Mouse (Mus musculus) lung, embryonic 16.5 days (tissue): ENCODE results near the gene Gm20918. TPM values are rescaled to one million over a fixed set of nuclear protein-coding genes. Genes with fewer than 3 reads are reported as not detected.
"Not testable (repeated sequence)": the region's sequence is repeated elsewhere in the genome, so short reads cannot be mapped to it uniquely, and the experiment has no call there.

ENCODE experiments used
- ATAC-seq: fragments of 200-750 bp; cut with Nextera tagmentation; 2 replicates; pipeline ENCODE4 v1.8.0; 2017; ENCODE audit warnings: low read depth, mild to moderate bottlenecking, moderate library complexity
- H3K27ac ChIP-seq: fragments of 300-500 bp; sonication (generic); 2 replicates; pipeline ENCODE4 v1.5.1; 2014; ENCODE audit warnings: mild to moderate bottlenecking, control low read depth, low read length
- H3K27me3 ChIP-seq: fragments of 300-500 bp; sonication (generic); 2 replicates; pipeline ENCODE4 v1.6.1; 2014; ENCODE audit warnings: low read depth, low read length, mixed read lengths; ENCODE audit not compliant: control insufficient read depth, insufficient read depth
- H3K36me3 ChIP-seq: fragments of 300-500 bp; sonication (generic); 2 replicates; pipeline ENCODE4 v1.6.1; 2014; ENCODE audit warnings: low read length; ENCODE audit not compliant: control insufficient read depth, insufficient read depth
- H3K4me1 ChIP-seq: fragments of 300-500 bp; sonication (generic); replicated peaks from 2 replicates; pipeline ENCODE4 v1.6.1; 2014; ENCODE audit warnings: low read length, mixed read lengths; ENCODE audit not compliant: control insufficient read depth, insufficient read depth
- H3K4me2 ChIP-seq: fragments of 300-500 bp; sonication (generic); 2 replicates; pipeline ENCODE4 v1.6.1; 2014; ENCODE audit warnings: low read depth, low read length, control low read depth
- H3K4me3 ChIP-seq: fragments of 300-500 bp; sonication (generic); 2 replicates; pipeline ENCODE4 v1.5.1; 2014; ENCODE audit warnings: mild to moderate bottlenecking, low read length, control low read depth
- H3K9ac ChIP-seq: fragments of 300-500 bp; sonication (generic); 2 replicates; pipeline ENCODE4 v1.6.1; 2014; ENCODE audit warnings: low read length, control low read depth
- H3K9me3 ChIP-seq: fragments of 300-500 bp; sonication (generic); 2 replicates; pipeline ENCODE4 v1.6.1; 2016; ENCODE audit warnings: low read length; ENCODE audit not compliant: control insufficient read depth
- polyA plus RNA-seq: library from polyadenylated mRNA; unstranded; fragments of >200 nt; fragmentation: Nextera tagmentation; extraction: Ambion mirVana; gene quantifications from 2 replicates; pipeline ENCODE4 v1.2.1, GENCODE M21; 2015

Gm20918 gene
- polyA plus RNA-seq: not detected in 2 replicates

DNA sequence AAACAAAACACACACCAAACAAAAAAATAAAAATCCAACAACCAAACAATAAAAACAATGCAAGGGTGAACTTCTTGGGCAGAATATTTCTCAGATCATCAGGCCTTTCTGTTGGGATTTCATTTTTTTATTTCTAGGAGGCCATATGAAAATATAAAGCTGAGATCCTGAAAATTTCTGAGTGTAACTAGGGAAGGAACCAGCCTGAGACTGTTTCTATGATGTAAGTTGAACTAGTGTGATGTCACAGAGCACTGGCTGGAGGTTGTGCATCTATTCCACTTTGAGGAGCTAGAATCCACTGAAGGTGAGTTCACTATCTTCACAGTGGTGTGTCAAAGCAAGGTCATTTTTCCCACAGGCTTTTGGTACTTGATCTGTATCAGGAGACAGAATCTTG lies at the start of gene Gm20918:
TSS of gene Gm20918 (plus strand) at position 301 of the 400 bp plus-strand sequence.
- H3K27ac ChIP-seq, H3K9ac ChIP-seq, H3K4me1 ChIP-seq, H3K27me3 ChIP-seq, H3K9me3 ChIP-seq, H3K4me2 ChIP-seq, H3K36me3 ChIP-seq, ATAC-seq, H3K4me3 ChIP-seq: not testable (repeated sequence)

Other genes starting within 250 kb of the Gm20918 start
- not detected in 2 replicates for gene Gm21820, start 205.5 kb downstream of the Gm20918 start, polyA plus RNA-seq